Mouse (Mus musculus) brain, embryonic 14.5 days (tissue): ENCODE measurements at regions not wholly inside any gene's neighbourhood (a gene's known extent, or its start where the extent isn't known, plus 50 kb on each side); places are given as distances from the start of the nearest gene placed in this dataset.
A peak's percentile ranks its signal among the peaks of the same experiment; 100 is the strongest.

ENCODE experiments used
- DNase-seq: peaks from one replicate; pipeline ENCODE4 v3.0.0-alpha.2; 2011; ENCODE audit warnings: low read depth
- CTCF ChIP-seq: fragments of 200-500 bp; IDR thresholded peaks from 2 replicates; pipeline ENCODE4 v1.5.1; 2012; ENCODE audit warnings: inconsistent platforms, mild to moderate bottlenecking, moderate library complexity, borderline replicate concordance; ENCODE audit not compliant: insufficient read depth, insufficient read length; ENCODE audit errors: extremely low read depth
- POLR2A ChIP-seq: fragments of 200-500 bp; IDR thresholded peaks from 2 replicates; pipeline ENCODE4 v1.6.1; 2012; ENCODE audit warnings: mild to moderate bottlenecking, inconsistent platforms, borderline replicate concordance; ENCODE audit not compliant: poor library complexity, insufficient read depth, insufficient read length, severe bottlenecking; ENCODE audit errors: extremely low read depth

DNA sequence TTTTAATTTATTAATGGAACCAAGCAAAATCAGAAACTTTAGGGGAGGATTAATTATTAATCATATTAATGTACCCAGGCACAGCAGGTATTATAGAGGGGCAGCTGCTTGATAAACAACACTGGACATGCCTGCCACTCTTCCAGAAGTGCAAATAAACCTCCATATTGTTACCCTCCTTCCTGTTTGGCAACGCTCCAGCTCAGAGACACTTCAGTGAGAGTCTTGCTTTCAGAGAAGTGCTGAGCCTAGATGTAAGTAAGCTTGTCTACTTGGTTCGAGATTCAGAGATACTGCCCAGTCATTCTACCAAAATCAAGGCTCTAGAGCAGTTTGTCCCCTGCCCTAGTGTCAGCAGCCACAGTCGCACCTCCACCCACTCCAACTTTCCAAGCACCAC is 56.7 kb upstream of the Dusp10 start:
- TF ChIP-seq CTCF (no peak), POLR2A (no peak)
- peak; percentile 18 for DNase-seq

DNA sequence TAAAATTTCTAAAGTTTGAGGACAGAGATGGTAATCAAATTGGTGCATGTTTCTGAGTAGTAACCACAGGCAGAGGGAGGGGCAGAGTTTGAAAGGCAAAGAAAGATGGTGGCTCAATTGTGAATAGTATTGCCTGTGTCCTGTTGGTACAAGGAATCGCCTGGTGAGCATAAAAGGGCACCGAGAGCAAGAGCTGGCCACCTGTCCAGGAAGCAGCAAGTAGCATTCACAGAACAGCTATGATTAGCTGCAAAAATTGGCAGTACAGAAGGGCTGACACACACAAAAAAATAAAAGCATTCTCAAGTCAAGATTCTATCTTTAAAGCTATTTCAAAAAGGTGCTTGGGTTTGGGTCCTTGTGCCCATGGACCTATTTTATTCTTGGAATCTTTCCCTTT is 51.7 kb upstream of the Dusp10 start:
- DNase-seq: no peak
- no peak for TF ChIP-seq POLR2A
- no peak for TF ChIP-seq CTCF

DNA sequence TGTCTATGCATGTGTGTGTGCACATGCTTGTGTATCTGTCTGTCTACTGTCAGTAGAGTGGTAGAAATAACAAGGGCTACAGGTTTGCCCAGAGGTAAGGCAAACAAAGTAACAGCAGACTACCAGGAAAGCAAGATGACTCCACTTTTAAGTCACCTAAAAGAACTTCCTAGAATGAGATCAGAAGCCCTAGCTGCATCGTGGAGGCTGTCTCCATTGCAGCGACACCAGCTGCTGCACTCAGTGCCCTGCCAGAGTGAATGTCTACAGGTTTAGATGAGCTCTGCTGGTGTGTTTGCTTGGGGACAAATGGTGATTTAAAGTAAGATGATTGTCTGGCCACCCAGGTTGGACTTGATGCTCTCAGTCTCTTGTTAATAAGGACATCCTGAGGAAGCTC is 50.6 kb upstream of the Dusp10 start:
- DNase-seq: no peak
- TF ChIP-seq CTCF (no peak), POLR2A (no peak)

DNA sequence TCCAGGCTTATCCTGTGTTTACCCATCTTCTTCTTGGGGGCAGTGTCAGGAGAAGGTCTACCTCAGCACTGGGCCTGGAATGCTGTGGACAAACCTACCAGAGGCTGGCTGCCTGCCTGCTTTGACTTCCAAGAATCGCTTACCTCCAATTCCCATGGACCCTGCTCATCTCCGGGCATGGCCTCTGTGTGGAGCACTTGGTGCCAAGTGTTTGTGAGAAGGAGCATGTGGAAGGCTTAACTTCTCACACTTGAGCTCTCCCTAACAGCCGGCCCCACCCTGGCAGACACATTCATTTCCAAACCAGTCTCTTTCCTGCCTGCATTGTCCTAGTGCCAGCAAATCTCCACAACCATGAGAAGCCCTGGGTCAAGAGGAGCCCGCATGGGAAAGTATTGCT is 49.8 kb upstream of the Dusp10 start:
- TF ChIP-seq POLR2A: no peak
- no peak for TF ChIP-seq CTCF
- DNase-seq: no peak
